Mouse (Mus musculus) megakaryocyte, embryonic 14.5 days (primary cell): ENCODE results near the gene Pgpep1.

ENCODE experiments used
- FLI1 ChIP-seq: IDR thresholded peaks from 2 replicates; pipeline ENCODE4 v1.6.1; 2012; ENCODE audit warnings: low read length, inconsistent platforms, mixed read lengths
- GATA1 ChIP-seq: IDR thresholded peaks from 3 replicates; pipeline ENCODE4 v1.6.1; 2012; ENCODE audit warnings: mixed read lengths, low read length, inconsistent platforms, borderline replicate concordance

GRCm38 (mm10) chr8:70696946-70697345 lies 36.8 kb upstream of the Pgpep1 start:
- TF ChIP-seq GATA1 (no peak), FLI1 (no peak)
